Mouse (Mus musculus) granulocyte monocyte progenitor cell, adult 5-6 weeks (primary cell): ENCODE measurements at regions not wholly inside any gene's neighbourhood (a gene's known extent, or its start where the extent isn't known, plus 50 kb on each side); places are given as distances from the start of the nearest gene placed in this dataset.

ENCODE experiments used
- ATAC-seq: replicated peaks from 2 replicates; pipeline ENCODE4 v1.8.0; 2016; ENCODE audit warnings: mild to moderate bottlenecking, moderate TSS enrichment, inconsistent platforms; ENCODE audit not compliant: poor library complexity, severe bottlenecking

GRCm38 (mm10) chr10:91591845-91592244 lies 410.7 kb upstream of the Tmpo start:
- ATAC-seq = no peak

GRCm38 (mm10) chr10:91591398-91591811 lies 410.3 kb upstream of the Tmpo start:
- ATAC-seq = no peak

- ATAC-seq = no peak
These were observed 402.1 kb upstream of the Tmpo start for GRCm38 (mm10) chr10:91583204-91583603.

- no peak for ATAC-seq
These were observed 399.8 kb upstream of the Tmpo start for GRCm38 (mm10) chr10:91580959-91581358.

- no peak for ATAC-seq
These were observed 394.4 kb upstream of the Tmpo start for GRCm38 (mm10) chr10:91575323-91576064.

GRCm38 (mm10) chr10:91572796-91573195 lies 391.7 kb upstream of the Tmpo start:
- ATAC-seq = no peak

- no peak for ATAC-seq
These were observed 387.9 kb upstream of the Tmpo start for GRCm38 (mm10) chr10:91569046-91569445.

GRCm38 (mm10) chr10:91566116-91566774 lies 385.1 kb upstream of the Tmpo start:
- ATAC-seq = no peak

GRCm38 (mm10) chr10:91559307-91559706 lies 378.2 kb upstream of the Tmpo start:
- no peak for ATAC-seq

GRCm38 (mm10) chr10:91548071-91548470 lies 367.0 kb upstream of the Tmpo start:
- no peak for ATAC-seq

- ATAC-seq = no peak
These were observed 365.0 kb upstream of the Tmpo start for GRCm38 (mm10) chr10:91546140-91546539.

- no peak for ATAC-seq
These were observed 364.3 kb upstream of the Tmpo start for GRCm38 (mm10) chr10:91545421-91545820.

- ATAC-seq = no peak
These were observed 362.2 kb upstream of the Tmpo start for GRCm38 (mm10) chr10:91543167-91543918.

GRCm38 (mm10) chr10:91542201-91542604 lies 361.1 kb upstream of the Tmpo start:
- ATAC-seq = no peak

- no peak for ATAC-seq
These were observed 356.1 kb upstream of the Tmpo start for GRCm38 (mm10) chr10:91537241-91537640.

- ATAC-seq = no peak
These were observed 354.3 kb upstream of the Tmpo start for GRCm38 (mm10) chr10:91535392-91535791.

- ATAC-seq = peak; percentile 14; the same call in 1 of the 2 replicates
These were observed 347.2 kb upstream of the Tmpo start for GRCm38 (mm10) chr10:91528305-91528704.

GRCm38 (mm10) chr10:91521168-91521567 lies 340.1 kb upstream of the Tmpo start:
- no peak for ATAC-seq

- no peak for ATAC-seq
These were observed 333.9 kb upstream of the Tmpo start for GRCm38 (mm10) chr10:91515021-91515371.

- no peak for ATAC-seq
These were observed 333.3 kb upstream of the Tmpo start for GRCm38 (mm10) chr10:91514163-91515020.
